Mouse (Mus musculus) kidney, adult 10 weeks (tissue): Measurements from ENCODE around the gene Smg1. TPM values are rescaled to one million over a fixed set of nuclear protein-coding genes. Genes with fewer than 3 reads are reported as not detected.

Experiments
- polyA plus RNA-seq: library from polyadenylated mRNA; stranded (reverse); fragments of 350-450 nt; fragmentation: Illumina TruSeq; extraction: RNeasy Lipid Tissue Mini Kit (QIAGEN cat#74804); gene quantifications from one replicate; pipeline ENCODE4 v1.2.3, GENCODE M21; 2014; ENCODE audit warnings: low read depth, low replicate concordance

The Smg1 gene
- 37.5 TPM for polyA plus RNA-seq

DNA sequence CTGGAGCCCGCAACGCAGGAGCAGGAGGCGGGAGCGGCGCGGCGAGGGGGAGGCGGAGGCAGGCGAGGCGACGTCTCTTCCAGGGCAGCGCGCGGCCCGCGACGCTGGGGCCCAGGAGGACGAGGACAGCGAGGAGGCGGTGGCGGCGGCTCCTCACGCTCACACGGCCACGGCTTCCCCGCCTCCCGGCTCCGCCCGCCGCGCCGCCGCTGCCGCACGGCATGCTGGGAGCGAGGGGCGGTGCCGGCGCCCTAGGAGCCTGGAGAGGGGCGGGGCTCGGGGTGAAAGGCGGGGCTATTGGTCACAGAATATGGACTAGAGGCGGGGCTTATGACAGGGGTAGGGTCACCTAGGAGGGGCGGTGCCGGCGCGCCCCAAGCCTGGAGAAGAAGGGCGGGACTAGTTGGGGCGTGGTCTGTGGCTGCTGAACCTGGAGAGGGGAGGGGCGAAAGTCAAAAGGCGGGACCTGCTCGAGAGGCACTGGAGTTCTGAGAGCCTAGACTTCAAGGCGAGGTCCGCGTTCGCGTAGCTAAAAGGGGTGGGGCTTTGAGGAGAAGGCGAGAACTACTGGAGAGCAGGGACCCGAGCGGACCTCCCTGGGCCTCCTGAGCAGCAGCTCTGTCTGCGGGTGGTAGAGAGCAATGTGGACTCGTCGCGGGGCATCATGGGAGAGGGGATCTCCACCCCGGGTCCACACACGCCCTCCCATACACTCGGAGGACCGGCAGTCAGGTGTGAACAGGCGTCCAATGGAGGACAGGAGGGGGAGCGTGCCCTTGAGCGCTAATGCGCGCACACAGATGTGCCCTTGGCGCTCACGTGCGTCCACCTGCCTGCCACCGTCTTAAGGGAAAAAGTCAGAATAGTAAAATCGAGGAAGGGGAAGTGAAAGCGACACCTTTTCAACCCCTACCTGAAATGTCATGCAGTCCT lies at the start of gene Smg1:
Gene Smg1 (minus strand): TSS at position 218 of the 933 bp plus-strand sequence.

DNA sequence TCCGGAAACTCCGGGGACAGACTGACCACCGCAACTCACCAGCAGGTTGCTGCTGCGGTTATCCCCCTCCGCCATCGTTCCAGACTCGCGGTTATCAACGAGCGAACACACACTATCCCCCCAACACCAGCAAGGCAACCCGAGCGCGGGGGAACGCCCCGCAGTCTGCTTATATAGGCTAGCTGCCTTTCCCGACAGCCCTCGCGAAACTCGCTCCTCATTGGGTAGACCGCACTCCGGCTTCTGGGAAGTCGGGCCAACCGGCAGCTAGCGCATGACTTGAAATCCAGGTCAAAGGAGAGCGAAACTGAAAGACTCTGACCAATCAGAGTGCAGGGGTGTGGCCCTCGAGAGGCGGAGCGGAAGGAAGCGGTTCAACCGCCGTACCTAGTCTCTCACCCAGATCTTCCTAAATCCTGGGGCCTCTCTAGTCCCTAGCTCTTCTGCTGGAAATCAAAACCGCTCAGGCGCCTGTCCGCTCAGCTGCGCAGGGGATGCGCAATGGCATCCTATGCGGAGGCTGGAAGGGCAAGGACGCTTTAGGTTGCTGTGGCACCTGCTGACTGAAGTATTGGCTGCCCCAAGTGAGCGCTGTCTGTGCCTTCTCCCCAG lies 113.9 kb downstream of the Smg1 start, which contains the start of gene Arl6ip1:
Gene Arl6ip1 (minus strand): TSS at position 233 of the 612 bp plus-strand sequence.

DNA sequence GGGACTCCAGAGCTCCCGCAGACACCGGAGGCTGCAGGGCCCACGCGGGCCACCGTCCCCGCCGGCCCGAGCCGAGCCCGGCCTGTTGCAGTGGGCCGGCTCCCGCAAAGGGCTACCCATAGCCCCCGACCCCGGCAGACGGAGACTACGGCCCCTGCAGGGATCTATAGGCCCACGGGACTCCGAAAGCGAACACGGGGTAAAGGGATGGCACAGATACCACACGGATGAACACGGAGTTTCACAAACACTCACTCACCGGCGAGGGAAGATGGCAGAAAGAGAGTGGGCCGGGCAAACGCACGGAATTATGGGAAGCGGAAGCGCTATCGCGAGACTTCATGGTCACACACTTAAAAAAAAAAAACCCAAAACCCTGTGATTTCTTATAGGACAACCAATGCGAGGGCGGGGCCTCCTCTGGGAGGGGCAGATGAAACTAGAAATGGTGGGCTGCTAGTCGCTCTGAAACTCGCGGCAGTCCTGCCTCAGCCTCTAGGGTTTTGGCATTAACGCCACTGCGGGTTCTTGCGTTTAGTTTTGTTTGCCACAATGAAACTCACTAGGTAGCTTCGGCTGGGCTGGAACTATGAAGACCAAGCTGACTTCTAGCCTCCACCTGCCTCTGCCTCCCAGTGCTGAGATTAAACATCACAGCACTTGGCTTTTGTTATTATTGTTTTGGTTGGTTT lies 127.4 kb downstream of the Smg1 start, which contains the start of gene Rps15a:
Gene Rps15a (minus strand): TSS at position 312 of the 692 bp plus-strand sequence.

Other genes starting within 250 kb of the Smg1 start
- 430 TPM for gene Rps15a, start 127.5 kb downstream of the Smg1 start, polyA plus RNA-seq
- gene Arl6ip1, start 114.0 kb downstream of the Smg1 start, polyA plus RNA-seq = 784 TPM
- gene Syt17, start 204.6 kb upstream of the Smg1 start, polyA plus RNA-seq = 6.2 TPM
- 18.2 TPM for gene Itpripl2, start 248.3 kb upstream of the Smg1 start, polyA plus RNA-seq